Mouse (Mus musculus) heart, adult 2 months (tissue): ENCODE data around the gene Tpt1.

Source experiments
- CTCF ChIP-seq: fragments of 200-600 bp; IDR thresholded peaks from 2 replicates; pipeline ENCODE4 v1.8.1; 2022; ENCODE audit warnings: antibody characterized with exemption, mild to moderate bottlenecking, moderate library complexity
- EP300 ChIP-seq: fragments of 200-500 bp; IDR thresholded peaks from 2 replicates; pipeline ENCODE4 v1.6.1; 2011; ENCODE audit warnings: low read depth, low read length, control low read depth; ENCODE audit not compliant: insufficient read depth

- TF ChIP-seq CTCF, result peak; percentile 30; the same call in 1 of the 2 replicates
- no peak for TF ChIP-seq EP300
These were observed 26.9 kb downstream of the Tpt1 start for GRCm38 (mm10) chr14:75871750-75872149.
